Mouse (Mus musculus) bone marrow, adult 2 months (tissue): Measurements from ENCODE around the gene Atp5f1.

Experiments used
- CTCF ChIP-seq: fragments of 200-500 bp; IDR thresholded peaks from 2 replicates; pipeline ENCODE4 v1.5.1; 2011; ENCODE audit warnings: low read length, control low read depth; ENCODE audit not compliant: control insufficient read depth, insufficient read depth
- POLR2A ChIP-seq: fragments of 200-500 bp; IDR thresholded peaks from 2 replicates; pipeline ENCODE4 v1.6.1; 2011; ENCODE audit warnings: low read depth, mild to moderate bottlenecking, control low read depth, low read length, borderline replicate concordance; ENCODE audit not compliant: control insufficient read depth

GRCm38 (mm10) chr3:105928781-105929180 is 31.1 kb downstream of the Atp5f1 start:
- TF ChIP-seq CTCF (no peak), POLR2A (no peak)
